Mouse (Mus musculus): ENCODE data around the gene Sptssb.

- no peak for TF ChIP-seq CTCF (IDR thresholded peaks at IDR 0.05; ENCODE audit: borderline replicate concordance, extremely low read depth, insufficient read depth, insufficient read length)
- no peak for TF ChIP-seq POLR2A (IDR thresholded peaks at IDR 0.05; ENCODE audit: borderline replicate concordance, extremely low read depth, insufficient read depth, insufficient read length, poor library complexity, severe bottlenecking)
These were observed 56.6 kb downstream of the Sptssb start for GRCm38 (mm10) chr3:69803137-69803536.
